Comparison of ENCODE assay signal across 15 mouse cellular contexts in genomic region chr13:113252580-113252979, GRCm38 (mm10). TPM values are rescaled to one million over a fixed set of nuclear protein-coding genes. Genes with fewer than 3 reads are reported as not detected.
"Had no signal": no experiment of that assay in that cellular context is flagged by ENCODE, and none has a peak within 500 bp of the region (broad histone marks: within the 10 kb centered on the region; RNA-seq: fewer than 3 reads in every experiment).

No protein-coding gene starts in this region.

RNA-seq across cellular contexts. Expression of gene Gzmk, which starts 26.9 kb away (rescaled TPM):
- total RNA-seq: megakaryocyte, adult 5-6 weeks; megakaryocyte-erythroid progenitor cell, adult 5-6 weeks had no signal
- polyA plus RNA-seq: liver, embryonic 12.5 days; liver, embryonic 14.5 days; liver, embryonic 16.5 days; lung, embryonic 15.5 days; midbrain, embryonic 10.5 days; midbrain, embryonic 12.5 days; midbrain, embryonic 14.5 days; myocyte; neural tube, embryonic 11.5 days; neural tube, embryonic 13.5 days; neural tube, embryonic 15.5 days; stomach, embryonic 16.5 days; thymus, postnatal 0 days had no signal

RNA-seq across cellular contexts. Expression of gene BC067074, which starts 40.4 kb away (rescaled TPM):
- total RNA-seq: megakaryocyte-erythroid progenitor cell, adult 5-6 weeks had no signal

RNA-seq across cellular contexts. Expression of gene Esm1, which starts 43.1 kb away (rescaled TPM):
- total RNA-seq: megakaryocyte-erythroid progenitor cell, adult 5-6 weeks had no signal
- polyA plus RNA-seq: myocyte had no signal
